Mouse (Mus musculus): ENCODE data around the gene 1700123L14Rik. TPM values are rescaled to one million over a fixed set of nuclear protein-coding genes. Genes with fewer than 3 reads are reported as not detected.

1700123L14Rik gene
- polyA plus RNA-seq (2014; fragmentation: Illumina TruSeq; extraction: RNeasy Lipid Tissue Mini Kit (QIAGEN cat#74804); ENCODE audit: insufficient read depth, low read depth, low replicate concordance) = not detected

GRCm38 (mm10) chr6:96165818-96166379, at the start of gene 1700123L14Rik:
1700123L14Rik (minus strand) TSS chr6:96166243.

Other genes with a start within 250 kb of the 1700123L14Rik start
- 1.5 TPM for gene Fam19a1, start 53.1 kb downstream of the 1700123L14Rik start, polyA plus RNA-seq (2014; fragmentation: Illumina TruSeq; extraction: RNeasy Lipid Tissue Mini Kit (QIAGEN cat#74804); ENCODE audit: insufficient read depth, low read depth, low replicate concordance)